10 mouse cellular contexts compared by ENCODE assay signal in the genomic region with DNA sequence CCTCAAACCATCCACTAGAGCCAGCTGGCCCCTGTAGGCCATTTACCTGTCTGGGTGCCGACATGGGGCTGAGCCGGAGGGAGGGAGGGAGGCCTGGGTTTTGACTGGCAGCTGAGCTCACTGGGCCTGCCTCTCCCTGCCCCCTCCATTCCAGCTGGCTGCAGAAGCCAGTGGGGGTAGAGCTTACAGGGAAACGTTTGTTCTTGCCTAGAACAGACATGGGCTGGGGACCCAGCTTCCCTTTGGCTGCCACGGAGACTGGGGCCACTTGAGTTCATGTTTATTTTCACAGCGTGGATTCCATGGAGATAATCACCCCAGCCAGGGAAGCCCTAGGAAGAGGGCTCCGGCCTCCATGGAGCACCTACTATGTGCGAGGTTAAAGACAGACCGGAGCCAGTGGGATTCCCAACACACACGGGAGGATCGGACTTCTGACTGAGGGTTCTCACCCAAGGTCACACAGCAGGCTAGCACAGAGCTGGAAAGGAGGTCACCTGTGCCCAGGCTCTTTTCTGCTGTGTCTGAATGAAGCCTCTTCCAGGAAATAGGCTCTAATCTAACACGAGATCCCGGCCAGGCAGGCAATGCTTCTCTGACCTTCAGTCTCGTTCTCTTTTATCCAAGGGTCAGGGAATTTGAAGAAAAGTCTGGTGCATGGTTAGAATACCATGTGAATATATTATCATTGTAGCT. TPM values are rescaled to one million over a fixed set of nuclear protein-coding genes. Genes with fewer than 3 reads are reported as not detected.
DNase-seq lines count a peak whose midpoint lies in the region; ATAC-seq and TF ChIP-seq lines count a peak whose summit lies in the region.
"Had no signal": no experiment of that assay in that cellular context is flagged by ENCODE, and none has a peak within 500 bp of the region (broad histone marks: within the 10 kb centered on the region; RNA-seq: fewer than 3 reads in every experiment).

No protein-coding gene starts in this region.

- H3K4me3 ChIP-seq in heart, embryonic 10.5 days, result peak overlapping the region; percentile 27
- no peak overlapping the region for H3K4me3 ChIP-seq in midbrain, postnatal 0 days (ENCODE audit: low read depth, low read length)
- H3K4me3 ChIP-seq: neural tube, embryonic 12.5 days had no signal

- no peaks in the 10 kb centered on the region for H3K36me3 ChIP-seq in heart, embryonic 10.5 days
- no peaks in the 10 kb centered on the region for H3K36me3 ChIP-seq in midbrain, postnatal 0 days (ENCODE audit: insufficient read depth, low read length)
- H3K36me3 ChIP-seq: neural tube, embryonic 12.5 days had no signal

- WGBS in heart, embryonic 10.5 days, result 10% methylated on average over 13 of the region's 13 CpGs
- WGBS in midbrain, postnatal 0 days, result 31% methylated on average over 13 of the region's 13 CpGs

- no peak overlapping the region for H3K9ac ChIP-seq in midbrain, postnatal 0 days (replicated peaks; ENCODE audit: low read length, poor library complexity, severe bottlenecking)
- H3K9ac ChIP-seq: neural tube, embryonic 12.5 days had no signal

- TF ChIP-seq CTCF in midbrain, postnatal 0 days (IDR thresholded peaks at IDR 0.05), result no peak

- H3K27ac ChIP-seq in heart, embryonic 10.5 days, result peak overlapping the region; percentile 65
- no peak overlapping the region for H3K27ac ChIP-seq in midbrain, postnatal 0 days (ENCODE audit: low read depth, low read length)
- H3K27ac ChIP-seq: neural tube, embryonic 12.5 days had no signal

- peaks cover 36% of the 10 kb centered on the region for H3K27me3 ChIP-seq in heart, embryonic 10.5 days (ENCODE audit: insufficient read depth, poor library complexity, severe bottlenecking)
- H3K27me3 ChIP-seq in midbrain, postnatal 0 days (ENCODE audit: insufficient read depth, low read length), result 0 out of 2 replicates have a peak, but pooled peaks cover 3% of the 10 kb centered on the region
- H3K27me3 ChIP-seq: neural tube, embryonic 12.5 days had no signal

- intact Hi-C loops in left cerebral cortex, postnatal 14 days (cut with DNase I), result no loop called here
- intact Hi-C loops in gastrocnemius, postnatal 14 days (cut with DNase I; ENCODE audit: low total_unique reads), result no loop called here

- peak; percentile 30 to 56 for DNase-seq in left cerebral cortex, postnatal 14 days (ENCODE audit: low spot score in 2 of 2)
- DNase-seq in left cerebral cortex, adult 18-20 months (ENCODE audit: low spot score in 2 of 2), result no peak
- no peak for DNase-seq in heart, embryonic 10.5 days (ENCODE audit: low spot score)
- DNase-seq in layer of hippocampus, adult 9-11 months, result peak; percentile 48
- peak; percentile 22 for DNase-seq in midbrain, postnatal 0 days (ENCODE audit: low spot score)
- no peak for DNase-seq in adrenal gland, postnatal 4 days (ENCODE audit: low spot score in 2 of 2)
- DNase-seq in spleen, postnatal 10 days (ENCODE audit: low spot score in 2 of 2), result no peak
- no peak for DNase-seq in gastrocnemius, postnatal 14 days

- H3K4me1 ChIP-seq in heart, embryonic 10.5 days, result peaks cover 29% of the 10 kb centered on the region
- H3K4me1 ChIP-seq in midbrain, postnatal 0 days (ENCODE audit: insufficient read depth, low read length), result 0 out of 2 replicates have a peak, but pooled peaks cover 3% of the 10 kb centered on the region

- H3K9me3 ChIP-seq in heart, embryonic 10.5 days, result no peaks in the 10 kb centered on the region
- no peaks in the 10 kb centered on the region for H3K9me3 ChIP-seq in midbrain, postnatal 0 days (ENCODE audit: low read length)
- H3K9me3 ChIP-seq: neural tube, embryonic 12.5 days had no signal

- H3K4me2 ChIP-seq in midbrain, postnatal 0 days (ENCODE audit: low read depth, low read length, poor library complexity, severe bottlenecking), result no peak overlapping the region
- H3K4me2 ChIP-seq: neural tube, embryonic 12.5 days had no signal

- no peak; the same call in 1 of the 2 replicates for ATAC-seq in midbrain, postnatal 0 days (ENCODE audit: low FRiP score)

RNA-seq across cellular contexts. Expression of a gene that starts 25.2 kb away (rescaled TPM):
- total RNA-seq in left cerebral cortex, postnatal 14 days (2021), result under 1 TPM; 0.42 to 0.59 TPM
- under 1 TPM; 0.14 to 0.60 TPM for total RNA-seq in left cerebral cortex, adult 18-20 months (2021)
- polyA plus RNA-seq in heart, embryonic 10.5 days (2016; fragmentation: Nextera tagmentation; extraction: Ambion mirVana), result 0.11 and 0.83 TPM in 2 replicates
- total RNA-seq in midbrain, postnatal 0 days (2014; rRNA removed), result 7.0 and 8.4 TPM in 2 replicates
- polyA plus RNA-seq in midbrain, postnatal 0 days (2015; fragmentation: Nextera tagmentation; extraction: Ambion mirVana), result 0.65 and 0.83 TPM in 2 replicates
- total RNA-seq in adrenal gland, postnatal 4 days (2021), result 1 to 10 TPM in 1 of 2 experiments, not detected in 1; 1.5 TPM
- under 1 TPM; 0.39 to 0.51 TPM for total RNA-seq in gastrocnemius, postnatal 14 days (2021)
- polyA plus RNA-seq: gonadal fat pad, adult 2 months had no signal

Comparison
In these comparisons a context has a peak if more than half of its experiments do, and no peak if none do; other contexts are left out.
1. DNase-seq: peak in left cerebral cortex, postnatal 14 days (2 of 2), layer of hippocampus, adult 9-11 months (single experiment) and midbrain, postnatal 0 days (single experiment); none in left cerebral cortex, adult 18-20 months (0 of 2), heart, embryonic 10.5 days (single experiment), adrenal gland, postnatal 4 days (0 of 2), spleen, postnatal 10 days (0 of 2) and gastrocnemius, postnatal 14 days (single experiment).